Mouse (Mus musculus): ENCODE results near the gene Adap1. TPM values are rescaled to one million over a fixed set of nuclear protein-coding genes. Genes with fewer than 3 reads are reported as not detected.

Gene Adap1
- polyA plus RNA-seq, 1 experiment from 2014 or later, result 6.2 TPM

DNA sequence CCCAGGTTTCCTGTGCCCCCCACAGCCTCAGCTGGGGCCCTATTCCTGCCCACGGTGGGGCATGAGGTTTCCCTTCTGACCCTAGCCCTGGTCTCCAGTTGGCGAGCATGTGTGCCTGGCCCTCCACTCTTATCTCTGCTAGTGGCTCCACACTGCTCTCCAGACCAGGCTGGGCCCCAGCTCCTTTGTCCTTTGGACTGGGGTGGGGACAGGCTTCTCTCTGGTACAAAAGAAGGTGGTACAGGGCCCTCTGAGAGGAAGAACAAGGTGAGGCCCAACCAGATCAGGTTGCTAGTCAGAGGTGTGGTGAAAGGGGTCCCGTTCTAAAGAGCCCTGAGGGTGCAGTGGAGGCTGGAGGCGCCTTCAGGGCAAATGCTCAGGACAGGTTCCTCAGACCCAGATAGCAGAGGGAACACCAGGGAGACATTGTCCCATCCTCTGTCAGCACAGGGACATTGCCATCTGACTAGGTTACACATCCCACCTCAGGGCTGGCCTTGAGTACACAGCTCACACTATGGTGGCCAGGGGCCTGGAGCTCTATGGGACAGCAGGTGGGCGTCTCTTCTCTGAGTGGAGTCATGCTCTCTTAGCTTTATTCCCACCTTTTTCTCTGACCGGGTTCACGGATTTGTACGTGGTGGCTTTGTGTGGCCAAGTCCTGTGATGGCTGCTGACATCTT is 7.3 kb upstream of the Adap1 start:
- WGBS, result 76% methylated on average over 8 of the region's 8 CpGs
- peak; percentile 17; the same call in 1 of the 2 replicates for ATAC-seq (ENCODE audit: borderline replicate concordance, extremely low read depth, low FRiP score, low TSS enrichment)

DNA sequence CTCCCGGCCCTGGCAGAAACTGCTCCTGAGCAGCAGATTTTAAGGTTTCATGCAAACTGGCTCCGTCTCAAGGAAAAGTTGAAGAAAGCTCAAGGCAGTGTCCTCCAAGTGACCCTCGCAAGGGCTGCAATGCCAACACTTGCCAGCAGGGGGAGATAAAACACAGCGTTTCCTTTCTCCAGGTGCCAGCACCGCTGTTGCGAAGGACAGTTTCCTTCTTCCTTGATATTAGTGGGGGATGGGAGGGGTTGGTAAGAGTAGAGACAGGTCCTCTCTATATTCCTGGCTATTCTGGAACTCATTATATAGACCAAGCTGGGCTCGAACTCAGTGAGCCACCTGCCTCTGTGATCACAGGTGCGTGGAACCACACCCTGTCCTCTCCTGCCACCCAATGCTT is 6.3 kb upstream of the Adap1 start:
- WGBS, result 19% methylated on average over 8 of the region's 8 CpGs
- H3K9ac ChIP-seq, result no peak overlapping the region
- no peaks in the 10 kb centered on the region for H3K9me3 ChIP-seq
- H3K4me2 ChIP-seq, result no peak overlapping the region
- H3K36me3 ChIP-seq, result peaks cover 10% of the 10 kb centered on the region
- H3K27me3 ChIP-seq, result no peaks in the 10 kb centered on the region
- no peak overlapping the region for H3K4me3 ChIP-seq
- ATAC-seq (ENCODE audit: borderline replicate concordance, extremely low read depth, low FRiP score, low TSS enrichment), result no peak
- no peak overlapping the region for H3K27ac ChIP-seq
- H3K4me1 ChIP-seq, result no peaks in the 10 kb centered on the region

More for the DNA sequence above, 7.3 kb upstream of the Adap1 start:
- Histone ChIP-seq H3K36me3 (peaks cover 19% of the 10 kb centered on the region), H3K9ac (no peak overlapping the region), H3K9me3 (no peaks in the 10 kb centered on the region), H3K4me2 (no peak overlapping the region), H3K4me3 (no peak overlapping the region), H3K27me3 (no peaks in the 10 kb centered on the region), H3K27ac (no peak overlapping the region), H3K4me1 (no peaks in the 10 kb centered on the region)

GRCm38 (mm10) chr5:139330766-139331165 is 5.3 kb upstream of the Adap1 start:
- no peak overlapping the region for H3K9ac ChIP-seq
- no peaks in the 10 kb centered on the region for H3K9me3 ChIP-seq
- ATAC-seq (ENCODE audit: borderline replicate concordance, extremely low read depth, low FRiP score, low TSS enrichment), result no peak
- H3K4me2 ChIP-seq, result no peak overlapping the region
- 58% methylated on average over 7 of the region's 7 CpGs for WGBS
- H3K27me3 ChIP-seq, result peaks cover 7% of the 10 kb centered on the region
- no peak overlapping the region for H3K27ac ChIP-seq
- peaks cover 2% of the 10 kb centered on the region; the same call in 1 of the 2 replicates for H3K4me1 ChIP-seq
- peaks cover 3% of the 10 kb centered on the region; the same call in 1 of the 2 replicates for H3K36me3 ChIP-seq
- H3K4me3 ChIP-seq, result no peak overlapping the region

- WGBS, result 57% methylated on average over 7 of the region's 7 CpGs
Observed at GRCm38 (mm10) chr5:139327634-139328020, 2.2 kb upstream of the Adap1 start.

DNA sequence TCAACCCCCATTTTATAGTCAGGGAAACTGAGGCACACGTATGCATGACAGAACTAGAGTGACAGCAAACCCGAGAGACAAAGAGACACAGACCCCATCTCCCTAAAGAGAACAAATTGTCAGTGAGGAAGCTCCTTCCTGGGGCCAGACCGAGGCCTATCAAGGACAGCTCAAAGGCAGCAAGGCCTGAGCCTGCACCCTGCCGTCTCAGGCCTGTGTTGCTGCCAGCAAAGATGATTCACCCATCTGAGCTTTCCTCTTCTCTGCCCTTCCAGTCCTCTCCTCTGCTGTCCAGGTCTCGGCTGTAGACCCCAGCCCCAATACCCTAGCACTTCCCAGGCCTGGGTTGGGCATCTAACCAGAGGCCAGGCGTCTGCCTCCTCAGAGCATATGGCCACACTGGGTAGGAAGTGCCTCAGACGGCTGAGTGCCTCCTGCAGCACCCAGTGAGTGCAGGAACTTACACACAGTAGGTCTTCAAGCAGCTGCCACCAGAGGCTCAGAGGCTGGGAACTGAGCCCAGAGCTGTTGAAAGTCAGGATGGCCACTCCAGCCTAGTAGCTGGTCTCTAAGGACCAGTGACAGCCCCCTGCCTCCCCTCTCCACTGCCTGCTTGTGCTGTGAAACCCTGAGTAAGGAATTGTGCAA is 1.7 kb upstream of the Adap1 start:
- Histone ChIP-seq H3K9ac (no peak overlapping the region), H3K9me3 (no peaks in the 10 kb centered on the region), H3K4me3 (no peak overlapping the region), H3K27me3 (peaks cover 33% of the 10 kb centered on the region), H3K4me2 (no peak overlapping the region), H3K27ac (no peak overlapping the region), H3K4me1 (peaks cover 24% of the 10 kb centered on the region), H3K36me3 (no peaks in the 10 kb centered on the region)
- 66% methylated on average over 7 of the region's 7 CpGs for WGBS
- no peak for ATAC-seq (ENCODE audit: borderline replicate concordance, extremely low read depth, low FRiP score, low TSS enrichment)

More at GRCm38 (mm10) chr5:139327634-139328020, 2.2 kb upstream of the Adap1 start:
- Histone ChIP-seq H3K9me3 (no peaks in the 10 kb centered on the region), H3K4me2 (no peak overlapping the region), H3K36me3 (no peaks in the 10 kb centered on the region), H3K27ac (no peak overlapping the region), H3K9ac (no peak overlapping the region), H3K27me3 (peaks cover 33% of the 10 kb centered on the region), H3K4me3 (no peak overlapping the region), H3K4me1 (peaks cover 24% of the 10 kb centered on the region)
- no peak for ATAC-seq (ENCODE audit: borderline replicate concordance, extremely low read depth, low FRiP score, low TSS enrichment)

GRCm38 (mm10) chr5:139326111-139326696 is 782 bp upstream of the Adap1 start:
- Histone ChIP-seq H3K27me3 (peaks cover 33% of the 10 kb centered on the region), H3K9ac (no peak overlapping the region), H3K4me1 (peaks cover 24% of the 10 kb centered on the region), H3K27ac (no peak overlapping the region), H3K4me2 (no peak overlapping the region), H3K9me3 (no peaks in the 10 kb centered on the region), H3K36me3 (no peaks in the 10 kb centered on the region), H3K4me3 (no peak overlapping the region)
- no peak for ATAC-seq (ENCODE audit: borderline replicate concordance, extremely low read depth, low FRiP score, low TSS enrichment)
- 67% methylated on average over 13 of the region's 13 CpGs for WGBS

- no peaks in the 10 kb centered on the region for H3K9me3 ChIP-seq
- H3K9ac ChIP-seq, result peak overlapping the region; percentile 54
- ATAC-seq (ENCODE audit: borderline replicate concordance, extremely low read depth, low FRiP score, low TSS enrichment), result peak; percentile 39
- peaks cover 33% of the 10 kb centered on the region for H3K27me3 ChIP-seq
- no peak overlapping the region; the same call in 1 of the 2 replicates for H3K27ac ChIP-seq
- H3K4me3 ChIP-seq, result peak overlapping the region; percentile 62
- peak overlapping the region; percentile 99 for H3K4me2 ChIP-seq
- H3K4me1 ChIP-seq, result peaks cover 24% of the 10 kb centered on the region
- 3% methylated on average over 29 of the region's 62 CpGs for WGBS
- H3K36me3 ChIP-seq, result no peaks in the 10 kb centered on the region
Observed at GRCm38 (mm10) chr5:139324691-139325394, 579 bp downstream of the Adap1 start.

GRCm38 (mm10) chr5:139324045-139324491 is 1.4 kb downstream of the Adap1 start:
- Histone ChIP-seq H3K9me3 (no peaks in the 10 kb centered on the region), H3K36me3 (no peaks in the 10 kb centered on the region), H3K27me3 (peaks cover 33% of the 10 kb centered on the region), H3K9ac (no peak overlapping the region), H3K4me2 (peak overlapping the region; percentile 99; the same call in 1 of the 2 replicates), H3K4me1 (peaks cover 24% of the 10 kb centered on the region), H3K4me3 (peak overlapping the region; percentile 62; the same call in 1 of the 2 replicates), H3K27ac (no peak overlapping the region)
- ATAC-seq (ENCODE audit: borderline replicate concordance, extremely low read depth, low FRiP score, low TSS enrichment), result no peak
- 56% methylated on average over 5 of the region's 5 CpGs for whole genome bisulfite sequencing

DNA sequence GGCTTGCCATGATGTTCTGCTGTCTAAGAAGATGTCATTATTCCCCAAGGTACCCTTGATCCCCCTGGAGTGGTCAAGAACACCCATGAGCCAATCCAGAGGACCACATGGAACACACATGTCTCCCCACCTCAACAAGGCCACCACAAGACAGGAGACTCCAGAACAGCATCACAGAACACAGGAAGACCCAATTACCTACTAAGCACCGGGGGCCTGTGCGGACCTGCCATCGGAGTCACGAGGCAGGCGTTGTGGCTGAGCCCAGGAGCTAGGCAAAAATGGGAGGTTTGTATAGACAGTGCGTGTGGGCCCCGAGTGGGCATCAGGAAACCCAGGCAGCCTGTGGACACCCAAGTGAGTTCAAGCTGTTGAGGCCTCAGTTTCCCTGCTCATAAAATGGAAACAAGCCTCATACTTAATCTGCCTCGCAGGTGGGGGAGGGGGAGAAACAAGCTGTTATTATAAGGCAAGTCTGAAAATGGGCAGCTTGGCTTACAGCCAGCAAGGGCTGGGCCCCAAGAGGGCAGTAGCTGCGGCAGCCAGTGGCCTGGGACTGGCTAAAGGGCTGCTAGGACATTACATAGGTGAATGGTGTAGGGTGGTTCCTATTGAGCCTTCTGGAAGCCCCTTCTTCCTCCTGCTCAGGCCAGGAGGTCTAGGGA is 2.0 kb downstream of the Adap1 start:
- Histone ChIP-seq H3K4me2 (no peak overlapping the region; the same call in 1 of the 2 replicates), H3K9ac (no peak overlapping the region), H3K36me3 (no peaks in the 10 kb centered on the region), H3K27ac (no peak overlapping the region), H3K4me1 (peaks cover 24% of the 10 kb centered on the region), H3K9me3 (no peaks in the 10 kb centered on the region), H3K27me3 (peaks cover 33% of the 10 kb centered on the region), H3K4me3 (no peak overlapping the region)
- ATAC-seq (ENCODE audit: borderline replicate concordance, extremely low read depth, low FRiP score, low TSS enrichment), result no peak
- 71% methylated on average over 9 of the region's 9 CpGs for WGBS

DNA sequence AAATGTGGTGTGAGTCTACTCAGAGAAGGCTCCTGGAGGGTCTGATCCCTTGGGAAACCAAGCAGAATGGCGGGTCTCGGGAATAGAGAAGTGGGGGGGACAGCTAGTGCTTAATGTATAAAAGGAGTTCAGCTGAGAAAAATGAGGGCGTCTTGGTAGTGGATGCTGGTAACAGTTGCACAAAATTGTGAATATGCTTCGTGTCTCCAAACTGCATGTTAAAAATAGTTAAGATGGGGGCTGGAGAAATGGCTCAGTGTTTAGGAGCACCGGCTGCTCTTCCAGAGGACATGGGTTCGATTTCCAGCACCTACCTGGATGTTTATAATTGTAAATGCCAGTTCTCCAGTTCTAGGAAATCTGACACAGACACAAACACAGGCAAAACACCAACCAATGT is 4.1 kb downstream of the Adap1 start:
- Histone ChIP-seq H3K27ac (no peak overlapping the region), H3K36me3 (no peaks in the 10 kb centered on the region), H3K4me3 (no peak overlapping the region), H3K4me2 (no peak overlapping the region), H3K9me3 (no peaks in the 10 kb centered on the region), H3K4me1 (peaks cover 24% of the 10 kb centered on the region), H3K9ac (no peak overlapping the region), H3K27me3 (peaks cover 31% of the 10 kb centered on the region)
- 78% methylated on average over 6 of the region's 6 CpGs for WGBS
- ATAC-seq (ENCODE audit: borderline replicate concordance, extremely low read depth, low FRiP score, low TSS enrichment), result no peak

GRCm38 (mm10) chr5:139320424-139320823 is 5.0 kb downstream of the Adap1 start:
- H3K27me3 ChIP-seq, result peaks cover 22% of the 10 kb centered on the region
- no peaks in the 10 kb centered on the region for H3K36me3 ChIP-seq
- no peak overlapping the region for H3K9ac ChIP-seq
- H3K4me3 ChIP-seq, result no peak overlapping the region
- H3K4me2 ChIP-seq, result no peak overlapping the region
- 63% methylated on average over 7 of the region's 7 CpGs for WGBS
- no peaks in the 10 kb centered on the region for H3K9me3 ChIP-seq
- H3K4me1 ChIP-seq, result peaks cover 18% of the 10 kb centered on the region
- ATAC-seq (ENCODE audit: borderline replicate concordance, extremely low read depth, low FRiP score, low TSS enrichment), result no peak
- H3K27ac ChIP-seq, result no peak overlapping the region

All from lung, embryonic 15.5 days (tissue).